Mouse (Mus musculus): Measurements from ENCODE around the gene Med4.

Med4 gene

DNA sequence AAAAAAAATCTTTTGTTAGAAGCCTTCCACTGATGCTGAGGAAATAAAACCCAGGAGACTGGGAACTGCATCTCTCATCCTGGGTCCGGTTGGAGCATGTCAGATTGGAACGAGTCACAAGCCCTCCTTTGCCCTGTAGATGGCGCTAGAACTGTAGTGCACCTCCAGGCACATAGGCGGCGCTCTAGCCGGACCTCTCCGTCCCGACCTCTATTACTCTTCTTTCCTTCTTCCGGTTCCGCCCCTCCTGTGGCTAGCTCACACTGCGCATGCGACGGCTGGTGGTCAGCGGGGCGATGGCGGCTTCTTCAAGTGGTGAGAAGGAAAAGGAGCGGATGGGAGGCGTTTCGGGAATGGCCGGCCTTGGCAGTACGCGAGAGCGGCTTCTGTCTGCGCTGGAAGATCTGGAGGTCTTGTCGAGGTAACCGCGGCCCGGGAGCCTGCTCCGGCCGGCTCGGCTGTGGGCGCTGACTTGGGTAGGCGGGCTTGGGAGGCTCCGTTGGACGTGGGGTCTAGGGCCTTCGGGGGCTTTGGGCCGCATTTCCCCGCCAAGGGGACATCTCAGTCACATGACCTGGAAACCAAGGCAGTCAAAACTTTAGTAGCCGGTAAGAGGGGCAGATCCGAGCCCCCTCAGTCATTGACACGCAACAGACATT lies at the start of gene Med4:
TSS of gene Med4 (plus strand) at position 261 of the 659 bp plus-strand sequence.
- TF ChIP-seq GATA4 (IDR thresholded peaks at IDR 0.05; ENCODE audit: insufficient replicate concordance, low read length) = peak; percentile 27; the same call in 1 of the 2 replicates

DNA sequence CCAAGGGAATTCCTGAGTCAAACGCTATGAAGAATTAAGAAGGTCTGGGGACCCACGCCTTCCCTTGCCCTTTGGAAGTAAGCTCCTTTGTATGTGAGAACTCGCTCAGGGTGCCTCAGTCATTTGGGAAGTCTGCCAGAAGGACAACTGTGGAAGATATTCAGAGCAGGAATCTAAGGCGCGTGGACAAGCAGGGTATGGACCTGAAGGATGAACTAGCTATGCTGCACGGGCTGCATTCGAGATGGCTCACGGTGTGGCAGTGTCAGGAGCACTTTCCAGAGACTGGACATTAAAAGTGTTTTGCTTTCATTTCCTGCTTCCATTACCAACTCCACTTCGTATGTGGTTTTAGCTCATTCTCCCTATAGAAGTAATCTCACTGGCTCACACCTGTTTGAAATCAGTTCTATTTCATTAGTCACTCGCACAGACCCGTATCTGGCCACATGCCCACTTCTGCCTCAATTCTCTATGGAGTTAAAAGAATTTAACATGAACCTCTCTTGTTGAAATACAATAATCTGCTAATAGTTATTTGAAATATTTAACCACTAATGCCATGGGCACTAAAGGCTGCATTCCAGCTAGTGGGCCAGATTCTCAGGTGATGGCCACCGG lies 49.2 kb upstream of the Med4 start:
- no peak for TF ChIP-seq GATA4 (IDR thresholded peaks at IDR 0.05; ENCODE audit: insufficient replicate concordance, low read length)

DNA sequence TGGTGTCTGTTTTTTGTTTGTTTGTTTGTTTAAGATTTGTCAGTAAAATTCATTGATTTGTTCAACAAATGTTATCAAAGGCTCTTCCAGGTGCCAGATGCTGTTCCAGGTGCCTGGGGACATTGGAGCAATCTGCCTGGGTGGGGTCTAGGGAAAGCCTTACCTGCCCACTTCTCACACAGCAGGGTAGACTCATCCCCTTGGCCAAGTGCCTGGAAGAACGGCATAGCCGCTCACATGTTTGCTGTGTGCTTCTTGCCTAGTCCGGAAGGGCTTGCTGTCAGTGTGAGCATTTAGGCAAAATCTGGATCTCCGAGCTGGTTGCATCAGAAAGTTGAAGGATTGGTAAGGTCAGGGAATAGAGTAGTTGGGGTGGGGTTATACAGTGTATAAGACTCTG lies 47.6 kb upstream of the Med4 start:
- TF ChIP-seq GATA4 (IDR thresholded peaks at IDR 0.05; ENCODE audit: insufficient replicate concordance, low read length) = no peak

DNA sequence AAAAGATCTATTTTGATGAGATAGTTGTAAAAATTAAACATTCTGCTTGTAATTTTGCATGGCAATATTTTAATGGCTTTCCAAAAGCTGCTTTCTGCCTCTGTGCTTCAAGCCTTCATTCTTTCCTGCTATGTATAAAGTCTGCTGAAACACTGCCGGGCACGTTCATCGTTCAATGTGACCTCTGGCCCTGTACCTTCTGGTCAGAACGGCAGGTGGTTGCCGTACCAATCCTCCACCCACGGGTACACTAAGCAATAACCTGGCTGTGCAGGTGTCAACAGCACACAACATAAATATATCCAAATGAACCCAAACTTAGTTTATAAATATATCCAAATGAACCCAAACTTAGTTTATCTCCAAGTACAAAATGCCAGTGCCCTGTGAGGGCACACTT lies 42.1 kb upstream of the Med4 start:
- no peak for TF ChIP-seq GATA4 (IDR thresholded peaks at IDR 0.05; ENCODE audit: insufficient replicate concordance, low read length)

DNA sequence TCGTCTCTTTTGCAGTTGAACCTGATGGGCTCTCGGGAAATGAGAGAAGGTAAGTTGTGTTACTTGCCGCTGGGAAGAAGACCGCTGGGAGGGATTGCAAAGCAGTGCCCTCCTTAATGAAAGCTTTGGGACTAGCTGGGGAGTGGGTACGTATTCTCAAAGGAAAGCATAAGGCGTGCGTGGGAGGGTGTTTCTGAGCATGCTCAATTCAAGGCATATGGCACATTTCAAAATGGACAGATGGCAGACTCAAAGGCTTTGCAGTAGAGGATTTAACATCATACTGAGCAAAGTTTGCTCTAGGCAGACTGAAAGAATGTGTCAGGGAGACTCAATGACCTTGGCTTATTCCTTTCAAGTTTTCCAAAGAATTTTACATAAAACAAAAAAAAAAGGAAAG lies 40.3 kb upstream of the Med4 start:
- no peak for TF ChIP-seq GATA4 (IDR thresholded peaks at IDR 0.05; ENCODE audit: insufficient replicate concordance, low read length)

- TF ChIP-seq GATA4 (IDR thresholded peaks at IDR 0.05; ENCODE audit: insufficient replicate concordance, low read length) = no peak
Observed at GRCm38 (mm10) chr14:73470593-73470992, 39.2 kb upstream of the Med4 start.

GRCm38 (mm10) chr14:73472205-73472604 lies 37.6 kb upstream of the Med4 start:
- TF ChIP-seq GATA4 (IDR thresholded peaks at IDR 0.05; ENCODE audit: insufficient replicate concordance, low read length) = no peak

- no peak for TF ChIP-seq GATA4 (IDR thresholded peaks at IDR 0.05; ENCODE audit: insufficient replicate concordance, low read length)
Observed at GRCm38 (mm10) chr14:73473670-73474460, 36.0 kb upstream of the Med4 start.

DNA sequence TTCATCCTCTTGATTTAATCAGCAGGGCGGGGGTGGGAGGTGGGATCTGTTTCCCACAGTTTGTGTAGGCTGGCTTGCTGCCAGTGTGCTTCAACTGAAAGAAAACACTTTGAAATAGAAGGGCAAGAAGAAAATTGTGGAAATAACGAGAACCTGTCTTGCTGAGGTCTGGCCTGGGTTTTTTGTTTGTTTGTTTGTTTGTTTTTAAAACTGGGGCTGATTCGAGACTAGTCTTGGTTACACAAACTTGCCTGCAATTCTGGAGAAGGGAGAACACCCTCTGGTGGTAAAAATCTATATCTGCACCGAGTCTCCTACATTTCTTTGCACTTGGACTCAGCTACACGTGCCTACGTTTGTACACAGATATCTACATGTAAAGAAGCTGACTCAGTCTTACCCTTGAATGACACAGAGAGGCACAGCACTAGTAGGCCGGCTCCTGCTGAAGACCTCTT lies 35.2 kb upstream of the Med4 start:
- TF ChIP-seq GATA4 (IDR thresholded peaks at IDR 0.05; ENCODE audit: insufficient replicate concordance, low read length) = no peak

DNA sequence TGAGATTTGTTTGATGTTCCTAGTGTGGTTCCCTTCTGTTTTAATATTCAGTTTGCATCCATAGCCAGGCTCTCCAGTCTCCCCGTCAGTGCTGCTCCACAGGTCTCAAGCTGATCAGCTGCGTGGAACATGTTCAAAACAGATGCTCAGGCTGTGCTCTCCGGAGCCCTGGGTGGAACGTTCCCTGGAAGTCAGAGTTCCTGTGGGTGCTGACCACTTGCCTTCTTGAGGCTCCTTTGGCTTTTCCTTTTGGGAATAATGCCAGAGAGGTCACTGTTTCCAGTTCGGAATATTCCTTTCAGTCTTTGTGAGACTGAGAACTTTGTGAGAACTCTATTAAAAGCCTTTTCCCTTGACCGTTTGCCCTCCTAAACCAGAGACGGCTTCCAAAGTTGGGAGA lies 34.3 kb upstream of the Med4 start:
- no peak for TF ChIP-seq GATA4 (IDR thresholded peaks at IDR 0.05; ENCODE audit: insufficient replicate concordance, low read length)

DNA sequence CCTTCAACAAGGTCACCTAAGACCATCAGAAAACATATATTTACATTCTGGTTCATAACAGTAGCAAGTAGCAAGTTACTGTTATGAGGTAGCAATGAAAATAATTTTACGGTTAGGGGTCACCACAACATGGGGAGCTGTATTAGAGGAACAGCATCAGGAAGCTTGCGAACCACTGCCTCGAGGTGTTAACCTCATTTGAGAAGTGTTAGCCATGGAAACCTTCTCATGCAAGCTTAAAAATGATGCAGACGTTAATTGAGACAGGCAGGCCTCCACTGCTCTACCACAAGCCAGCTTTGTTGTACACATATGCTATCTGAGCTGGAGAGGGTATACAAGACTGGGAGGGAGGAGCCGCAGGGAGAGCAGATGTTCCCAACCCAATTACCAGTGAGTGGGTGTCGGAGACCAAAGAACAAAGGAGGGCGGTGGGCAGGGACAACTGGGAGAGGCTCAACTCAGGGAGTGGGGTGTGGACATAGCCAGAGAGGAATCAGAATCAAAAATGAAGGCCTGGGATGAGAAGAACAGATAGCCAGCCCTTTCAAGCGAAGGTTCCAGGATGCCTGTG lies 33.4 kb upstream of the Med4 start:
- TF ChIP-seq GATA4 (IDR thresholded peaks at IDR 0.05; ENCODE audit: insufficient replicate concordance, low read length) = no peak

DNA sequence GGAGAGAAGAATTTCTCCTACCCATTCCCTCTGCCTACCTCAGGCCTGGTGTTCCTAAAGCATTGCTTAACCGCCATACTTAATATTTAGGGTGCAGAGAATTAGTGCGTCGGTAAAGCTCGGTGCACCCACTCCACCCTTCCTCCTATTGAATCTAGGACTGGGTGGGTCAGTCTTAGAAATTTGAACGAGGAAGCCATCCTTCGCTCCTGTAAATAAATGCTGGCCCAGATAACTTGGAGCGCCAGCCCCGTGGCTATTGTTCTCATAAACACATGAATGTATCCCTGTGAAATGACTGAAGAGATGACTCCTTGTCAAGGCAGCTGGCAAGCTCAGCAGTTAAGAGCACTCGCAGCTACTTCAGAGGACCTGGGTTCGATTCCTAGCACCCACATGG lies 32.7 kb upstream of the Med4 start:
- TF ChIP-seq GATA4 (IDR thresholded peaks at IDR 0.05; ENCODE audit: insufficient replicate concordance, low read length) = no peak

- no peak for TF ChIP-seq GATA4 (IDR thresholded peaks at IDR 0.05; ENCODE audit: insufficient replicate concordance, low read length)
Observed at GRCm38 (mm10) chr14:73478321-73478720, 31.5 kb upstream of the Med4 start.

DNA sequence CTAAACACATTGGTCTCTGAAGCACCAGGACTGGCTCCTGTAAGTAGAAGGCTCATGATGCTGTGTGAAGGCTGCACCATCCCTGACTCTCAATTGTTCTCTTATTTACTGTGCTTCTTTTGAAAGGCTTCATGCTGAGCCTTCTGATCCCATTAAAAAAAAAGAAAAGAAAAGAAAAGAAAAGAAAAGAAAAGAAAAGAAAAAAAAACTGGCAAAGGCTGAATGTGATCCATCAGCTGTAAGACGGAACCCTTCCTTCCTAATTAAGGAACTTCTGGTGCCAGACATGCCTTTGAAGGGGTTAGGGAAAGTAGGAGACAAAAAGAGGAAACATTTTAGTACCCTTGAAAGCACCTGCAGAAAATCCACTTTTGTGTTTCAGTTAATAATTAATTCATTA lies 30.1 kb upstream of the Med4 start:
- TF ChIP-seq GATA4 (IDR thresholded peaks at IDR 0.05; ENCODE audit: insufficient replicate concordance, low read length) = no peak

DNA sequence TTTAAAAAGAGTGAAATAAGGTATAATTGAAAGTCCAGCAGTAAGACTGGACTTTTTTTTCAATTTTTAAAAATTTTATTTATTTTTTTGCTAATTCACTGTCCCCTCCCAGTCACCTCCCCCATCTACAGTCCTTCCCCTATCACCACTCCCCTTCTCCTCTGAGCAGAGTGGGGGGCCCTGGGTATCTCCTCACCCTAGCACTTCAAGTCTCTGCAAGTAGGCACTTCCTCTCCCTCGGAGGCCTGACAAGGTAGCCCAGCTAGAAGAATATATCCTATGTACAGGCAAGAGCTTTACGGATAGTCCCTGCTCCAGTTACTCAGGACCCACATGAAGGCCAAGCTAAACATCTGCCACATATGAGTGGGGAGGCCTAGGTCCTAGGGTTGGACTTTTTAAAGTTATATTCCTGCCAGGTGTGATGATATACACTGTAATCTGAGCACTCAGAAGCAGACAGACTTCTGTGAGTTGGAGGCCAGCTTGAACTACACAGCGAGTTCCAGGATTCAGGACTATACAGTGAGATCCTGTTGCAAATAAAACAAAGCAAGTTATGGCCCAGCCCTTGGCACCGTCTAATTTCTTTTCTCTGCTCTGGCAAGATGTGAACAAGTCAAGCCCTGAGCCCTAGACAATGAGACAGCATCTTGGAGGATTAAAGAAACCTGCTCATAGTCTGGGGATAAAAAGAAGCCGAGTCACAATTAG lies 26.2 kb upstream of the Med4 start:
- TF ChIP-seq GATA4 (IDR thresholded peaks at IDR 0.05; ENCODE audit: insufficient replicate concordance, low read length) = no peak
